Mouse (Mus musculus): ENCODE results near the gene Cenpe. TPM values are rescaled to one million over a fixed set of nuclear protein-coding genes. Genes with fewer than 3 reads are reported as not detected.

Gene Cenpe
- polyA plus RNA-seq, 1 experiment from 2014 or later: 23.5 TPM

GRCm38 (mm10) chr3:135249104-135249503, 36.8 kb downstream of the Cenpe start:
- Histone ChIP-seq H3K4me2 (replicated peaks) (no peak overlapping the region), H3K4me1 (replicated peaks) (no peaks in the 10 kb centered on the region), H3K27me3 (replicated peaks) (no peaks in the 10 kb centered on the region), H3K4me3 (replicated peaks) (no peak overlapping the region), H3K9ac (no peak overlapping the region), H3K36me3 (peaks cover 28% of the 10 kb centered on the region), H3K9me3 (no peaks in the 10 kb centered on the region), H3K27ac (no peak overlapping the region)
- WGBS: 74% methylated on average over 6 of the region's 6 CpGs
- peak; percentile 65; the same call in 1 of the 2 replicates for ATAC-seq

GRCm38 (mm10) chr3:135251825-135252224, 39.5 kb downstream of the Cenpe start:
- Histone ChIP-seq H3K9ac (no peak overlapping the region), H3K4me1 (replicated peaks) (no peaks in the 10 kb centered on the region), H3K9me3 (no peaks in the 10 kb centered on the region), H3K4me2 (replicated peaks) (no peak overlapping the region), H3K27ac (no peak overlapping the region), H3K4me3 (replicated peaks) (no peak overlapping the region), H3K36me3 (peaks cover 36% of the 10 kb centered on the region), H3K27me3 (replicated peaks) (no peaks in the 10 kb centered on the region)
- WGBS: 92% methylated on average over 6 of the region's 6 CpGs
- ATAC-seq: no peak

- ATAC-seq: no peak
- Histone ChIP-seq H3K4me2 (replicated peaks) (no peak overlapping the region), H3K9me3 (no peaks in the 10 kb centered on the region), H3K27ac (no peak overlapping the region), H3K27me3 (replicated peaks) (no peaks in the 10 kb centered on the region), H3K4me1 (replicated peaks) (no peaks in the 10 kb centered on the region), H3K9ac (no peak overlapping the region), H3K36me3 (peaks cover 32% of the 10 kb centered on the region), H3K4me3 (replicated peaks) (no peak overlapping the region)
Observed at GRCm38 (mm10) chr3:135254784-135255183, 42.4 kb downstream of the Cenpe start.

GRCm38 (mm10) chr3:135258919-135259318, 46.6 kb downstream of the Cenpe start:
- H3K9ac ChIP-seq: no peak overlapping the region
- 89% methylated on average over 10 of the region's 10 CpGs for WGBS
- H3K27ac ChIP-seq: no peak overlapping the region
- no peak overlapping the region for H3K4me2 ChIP-seq (replicated peaks)
- H3K4me1 ChIP-seq (replicated peaks): no peaks in the 10 kb centered on the region
- ATAC-seq: no peak
- H3K9me3 ChIP-seq: no peaks in the 10 kb centered on the region
- no peaks in the 10 kb centered on the region for H3K27me3 ChIP-seq (replicated peaks)
- peaks cover 37% of the 10 kb centered on the region for H3K36me3 ChIP-seq
- no peak overlapping the region for H3K4me3 ChIP-seq (replicated peaks)

- Histone ChIP-seq H3K9ac (no peak overlapping the region), H3K9me3 (no peaks in the 10 kb centered on the region), H3K4me2 (replicated peaks) (no peak overlapping the region), H3K36me3 (peaks cover 35% of the 10 kb centered on the region), H3K27ac (no peak overlapping the region), H3K4me1 (replicated peaks) (no peaks in the 10 kb centered on the region), H3K4me3 (replicated peaks) (no peak overlapping the region), H3K27me3 (replicated peaks) (no peaks in the 10 kb centered on the region)
- 90% methylated on average over 7 of the region's 7 CpGs for WGBS
- ATAC-seq: no peak
Observed at GRCm38 (mm10) chr3:135260233-135260632, 47.9 kb downstream of the Cenpe start.

GRCm38 (mm10) chr3:135268616-135269015, 56.3 kb downstream of the Cenpe start:
- 86% methylated on average over 5 of the region's 5 CpGs for WGBS
- Histone ChIP-seq H3K4me3 (replicated peaks) (no peak overlapping the region), H3K9me3 (no peaks in the 10 kb centered on the region), H3K4me1 (replicated peaks) (no peaks in the 10 kb centered on the region), H3K27ac (no peak overlapping the region), H3K36me3 (peaks cover 23% of the 10 kb centered on the region), H3K4me2 (replicated peaks) (no peak overlapping the region), H3K9ac (no peak overlapping the region), H3K27me3 (replicated peaks) (no peaks in the 10 kb centered on the region)
- ATAC-seq: no peak

- ATAC-seq: no peak
- no peaks in the 10 kb centered on the region for H3K9me3 ChIP-seq
- H3K4me3 ChIP-seq (replicated peaks): no peak overlapping the region
- H3K27me3 ChIP-seq (replicated peaks): no peaks in the 10 kb centered on the region
- H3K4me1 ChIP-seq (replicated peaks): no peaks in the 10 kb centered on the region
- peaks cover 19% of the 10 kb centered on the region for H3K36me3 ChIP-seq
- H3K27ac ChIP-seq: no peak overlapping the region
- 68% methylated on average over 10 of the region's 10 CpGs for WGBS
- H3K9ac ChIP-seq: no peak overlapping the region
- no peak overlapping the region for H3K4me2 ChIP-seq (replicated peaks)
Observed at GRCm38 (mm10) chr3:135269391-135269990, 57.2 kb downstream of the Cenpe start.

- Histone ChIP-seq H3K9ac (no peak overlapping the region), H3K36me3 (peaks cover 12% of the 10 kb centered on the region), H3K27me3 (replicated peaks) (no peaks in the 10 kb centered on the region), H3K4me2 (replicated peaks) (no peak overlapping the region), H3K27ac (no peak overlapping the region), H3K9me3 (no peaks in the 10 kb centered on the region), H3K4me1 (replicated peaks) (no peaks in the 10 kb centered on the region), H3K4me3 (replicated peaks) (no peak overlapping the region)
- WGBS: 59% methylated on average over 12 of the region's 12 CpGs
- ATAC-seq: peak; percentile 45; the same call in 1 of the 2 replicates
Observed at GRCm38 (mm10) chr3:135272627-135273026, 60.3 kb downstream of the Cenpe start.

- Histone ChIP-seq H3K4me3 (replicated peaks) (no peak overlapping the region), H3K36me3 (peaks cover 12% of the 10 kb centered on the region), H3K4me1 (replicated peaks) (no peaks in the 10 kb centered on the region), H3K9me3 (no peaks in the 10 kb centered on the region), H3K27me3 (replicated peaks) (no peaks in the 10 kb centered on the region), H3K4me2 (replicated peaks) (no peak overlapping the region), H3K9ac (no peak overlapping the region), H3K27ac (no peak overlapping the region)
- 87% methylated on average over 13 of the region's 13 CpGs for WGBS
- ATAC-seq: no peak
Observed at GRCm38 (mm10) chr3:135273047-135273446, 60.7 kb downstream of the Cenpe start.

- ATAC-seq: no peak
- H3K9ac ChIP-seq: no peak overlapping the region
Observed at GRCm38 (mm10) chr3:135280160-135280559, 67.8 kb downstream of the Cenpe start.

GRCm38 (mm10) chr3:135280669-135281415, 68.5 kb downstream of the Cenpe start, which contains the start of gene Bdh2:
Gene Bdh2, plus strand, starts transcription at chr3:135281221.
- H3K27me3 ChIP-seq (replicated peaks): no peaks in the 10 kb centered on the region
- H3K4me1 ChIP-seq (replicated peaks): no peaks in the 10 kb centered on the region
- no peak within 1 kb of the TSS for H3K9ac ChIP-seq
- H3K27ac ChIP-seq: no peak within 1 kb of the TSS
- 19% methylated on average over 14 of the region's 14 CpGs for WGBS
- H3K9me3 ChIP-seq: no peaks in the 10 kb centered on the region
- H3K4me2 ChIP-seq (replicated peaks): peak within 1 kb of the TSS; percentile 20
- H3K36me3 ChIP-seq: no peaks in the 10 kb centered on the region
- ATAC-seq: peak; percentile 86
- no peak within 1 kb of the TSS for H3K4me3 ChIP-seq (replicated peaks)

More at GRCm38 (mm10) chr3:135280160-135280559, 67.8 kb downstream of the Cenpe start:
- WGBS: 81% methylated on average over 4 of the region's 4 CpGs
- no peak overlapping the region for H3K4me3 ChIP-seq (replicated peaks)
- H3K9me3 ChIP-seq: no peaks in the 10 kb centered on the region
- no peak overlapping the region for H3K27ac ChIP-seq
- no peak overlapping the region for H3K4me2 ChIP-seq (replicated peaks)
- no peaks in the 10 kb centered on the region for H3K27me3 ChIP-seq (replicated peaks)
- no peaks in the 10 kb centered on the region for H3K36me3 ChIP-seq
- no peaks in the 10 kb centered on the region for H3K4me1 ChIP-seq (replicated peaks)

GRCm38 (mm10) chr3:135281701-135282100, 69.4 kb downstream of the Cenpe start:
- H3K4me1 ChIP-seq (replicated peaks): no peaks in the 10 kb centered on the region
- no peak overlapping the region for H3K4me3 ChIP-seq (replicated peaks)
- H3K4me2 ChIP-seq (replicated peaks): no peak overlapping the region; the same call in 1 of the 2 replicates
- 65% methylated on average over 8 of the region's 8 CpGs for WGBS
- no peaks in the 10 kb centered on the region for H3K27me3 ChIP-seq (replicated peaks)
- ATAC-seq: no peak
- no peaks in the 10 kb centered on the region for H3K36me3 ChIP-seq
- no peaks in the 10 kb centered on the region for H3K9me3 ChIP-seq
- no peak overlapping the region for H3K27ac ChIP-seq
- no peak overlapping the region for H3K9ac ChIP-seq

- no peak overlapping the region for H3K4me3 ChIP-seq (replicated peaks)
- H3K9ac ChIP-seq: no peak overlapping the region
- ATAC-seq: no peak
- no peaks in the 10 kb centered on the region for H3K27me3 ChIP-seq (replicated peaks)
- H3K4me1 ChIP-seq (replicated peaks): no peaks in the 10 kb centered on the region
- H3K36me3 ChIP-seq: no peaks in the 10 kb centered on the region
- no peaks in the 10 kb centered on the region for H3K9me3 ChIP-seq
- no peak overlapping the region for H3K4me2 ChIP-seq (replicated peaks)
- H3K27ac ChIP-seq: no peak overlapping the region
- 86% methylated on average over 11 of the region's 11 CpGs for WGBS
Observed at GRCm38 (mm10) chr3:135285256-135285655, 72.9 kb downstream of the Cenpe start.

Measured in intestine, embryonic 15.5 days (tissue).